In the genomic region with DNA sequence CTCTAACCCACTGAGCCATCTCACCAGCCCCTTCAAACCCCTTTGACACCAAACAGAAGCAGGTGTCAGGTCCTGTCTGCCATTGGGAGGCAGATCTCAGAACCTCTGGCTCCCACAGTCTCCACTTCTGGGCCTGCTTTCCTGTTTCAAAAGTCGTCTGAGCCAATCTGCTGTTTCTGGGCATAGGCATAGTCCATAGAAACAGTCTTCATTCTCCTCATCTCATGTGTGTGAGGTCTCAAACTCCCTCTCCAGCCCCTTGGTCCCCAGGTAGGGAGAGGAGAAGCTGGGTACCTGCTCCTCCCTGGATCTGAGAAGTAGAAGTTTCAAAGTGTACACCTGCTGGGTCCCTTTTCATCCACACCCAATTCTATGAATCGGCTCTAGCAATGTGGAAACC, we compare ENCODE assay signal across 9 mouse cellular contexts. TPM values are rescaled to one million over a fixed set of nuclear protein-coding genes. Genes with fewer than 3 reads are reported as not detected.
DNase-seq lines count a peak whose midpoint lies in the region; ATAC-seq and TF ChIP-seq lines count a peak whose summit lies in the region.
"Had no signal": no experiment of that assay in that cellular context is flagged by ENCODE, and none has a peak within 500 bp of the region (broad histone marks: within the 10 kb centered on the region; RNA-seq: fewer than 3 reads in every experiment).

No protein-coding gene starts in this region.

- no peaks in the 10 kb centered on the region for H3K4me1 ChIP-seq in cerebellum, adult 2 months (ENCODE audit: control insufficient read depth, insufficient read depth, low read length)
- H3K4me1 ChIP-seq in hindbrain, embryonic 12.5 days = peaks cover 23% of the 10 kb centered on the region
- H3K4me1 ChIP-seq in midbrain, postnatal 0 days (ENCODE audit: insufficient read depth, low read length) = peaks cover 3% of the 10 kb centered on the region; the same call in 1 of the 2 replicates

- H3K4me3 ChIP-seq in cerebellum, adult 2 months (replicated peaks; ENCODE audit: insufficient read depth, low read depth, low read length) = peak overlapping the region; percentile 89
- H3K4me3 ChIP-seq in layer of hippocampus, adult 2 months = peak overlapping the region; percentile 68
- H3K4me3 ChIP-seq in hindbrain, embryonic 12.5 days = peak overlapping the region; percentile 80
- peak overlapping the region; percentile 91 for H3K4me3 ChIP-seq in midbrain, postnatal 0 days (ENCODE audit: low read depth, low read length)

- H3K4me2 ChIP-seq in hindbrain, embryonic 12.5 days (replicated peaks) = peak overlapping the region; percentile 94
- H3K4me2 ChIP-seq in midbrain, postnatal 0 days (ENCODE audit: low read depth, low read length, poor library complexity, severe bottlenecking) = peak overlapping the region; percentile 77

- no peaks in the 10 kb centered on the region for H3K9me3 ChIP-seq in hindbrain, embryonic 12.5 days (replicated peaks)
- no peaks in the 10 kb centered on the region for H3K9me3 ChIP-seq in midbrain, postnatal 0 days (ENCODE audit: low read length)

- H3K9ac ChIP-seq in hindbrain, embryonic 12.5 days = peak overlapping the region; percentile 85
- peak overlapping the region; percentile 83 for H3K9ac ChIP-seq in midbrain, postnatal 0 days (replicated peaks; ENCODE audit: low read length, poor library complexity, severe bottlenecking)

- no peak for DNase-seq in cerebellum, adult 2 months
- DNase-seq in layer of hippocampus, adult 2 months (ENCODE audit: low spot score in 2 of 2) = no peak
- DNase-seq in layer of hippocampus, adult 9-11 months = no peak
- no peak for DNase-seq in midbrain, postnatal 0 days (ENCODE audit: low spot score)
- no peak for DNase-seq in spleen, postnatal 14 days (ENCODE audit: low spot score in 2 of 2)
- DNase-seq in cerebellum, adult 18-20 months = no peak
- DNase-seq: lung, postnatal 4 days had no signal

- WGBS in cerebellum, adult 2 months = 16% methylated on average over 2 of the region's 2 CpGs
- 31% methylated on average over 2 of the region's 2 CpGs for WGBS in hindbrain, embryonic 12.5 days
- 16% methylated on average over 2 of the region's 2 CpGs for WGBS in midbrain, postnatal 0 days

- TF ChIP-seq POLR2A in cerebellum, adult 2 months (IDR thresholded peaks at IDR 0.05; ENCODE audit: borderline replicate concordance, insufficient read depth, low read length) = no peak

- H3K27me3 ChIP-seq in cerebellum, adult 2 months (ENCODE audit: control insufficient read depth, insufficient read depth, low read length) = no peaks in the 10 kb centered on the region
- peaks cover 7% of the 10 kb centered on the region; the same call in 1 of the 2 replicates for H3K27me3 ChIP-seq in hindbrain, embryonic 12.5 days
- no peaks in the 10 kb centered on the region for H3K27me3 ChIP-seq in midbrain, postnatal 0 days (ENCODE audit: insufficient read depth, low read length)

- TF ChIP-seq CTCF in cerebellum, adult 2 months (IDR thresholded peaks at IDR 0.05; ENCODE audit: borderline replicate concordance, insufficient read depth, low read depth, low read length) = no peak
- TF ChIP-seq CTCF in layer of hippocampus, adult 2 months (conservative IDR thresholded peaks at IDR 0.05) = no peak
- TF ChIP-seq CTCF in midbrain, postnatal 0 days (IDR thresholded peaks at IDR 0.05) = no peak

- no peak for ATAC-seq in cerebellum, adult (ENCODE audit: insufficient number of reproducible peaks, low FRiP score, low TSS enrichment)
- no peak for ATAC-seq in hindbrain, embryonic 12.5 days (ENCODE audit: low FRiP score)
- no peak for ATAC-seq in midbrain, postnatal 0 days (ENCODE audit: low FRiP score)

- H3K27ac ChIP-seq in cerebellum, adult 2 months (ENCODE audit: insufficient read depth, low read length) = no peak overlapping the region
- peak overlapping the region; percentile 93 for H3K27ac ChIP-seq in layer of hippocampus, adult 2 months
- no peak overlapping the region for H3K27ac ChIP-seq in hindbrain, embryonic 12.5 days
- peak overlapping the region; percentile 84 for H3K27ac ChIP-seq in midbrain, postnatal 0 days (ENCODE audit: low read depth, low read length)

- no peaks in the 10 kb centered on the region for H3K36me3 ChIP-seq in hindbrain, embryonic 12.5 days
- peaks cover 9% of the 10 kb centered on the region for H3K36me3 ChIP-seq in midbrain, postnatal 0 days (ENCODE audit: insufficient read depth, low read length)

RNA-seq across cellular contexts. Expression of a gene that starts 1.3 kb away (rescaled TPM):
- 28.3 and 30.0 TPM in 2 replicates for polyA plus RNA-seq in cerebellum, adult 2 months (2012; rRNA removed)
- total RNA-seq in layer of hippocampus, adult 2 months (2021) = 100 to 1,000 TPM; 118 to 136 TPM
- polyA plus RNA-seq in hindbrain, embryonic 12.5 days (2016; fragmentation: Nextera tagmentation; extraction: Ambion mirVana) = 55.2 and 56.1 TPM in 2 replicates
- 111 and 156 TPM in 2 replicates for total RNA-seq in midbrain, postnatal 0 days (2014; rRNA removed)
- 230 TPM in 2 replicates for polyA plus RNA-seq in midbrain, postnatal 0 days (2015; fragmentation: Nextera tagmentation; extraction: Ambion mirVana)

RNA-seq across cellular contexts. Expression of a gene that starts 28.4 kb away (rescaled TPM):
- polyA plus RNA-seq in cerebellum, adult 2 months (2012; rRNA removed) = 0.40 TPM in 1 of 2 replicates, not detected in the other
- 1 to 10 TPM in 1 of 2 experiments, not detected in 1; 1.7 TPM for total RNA-seq in layer of hippocampus, adult 2 months (2021)
- polyA plus RNA-seq in hindbrain, embryonic 12.5 days (2016; fragmentation: Nextera tagmentation; extraction: Ambion mirVana) = not detected in 2 replicates
- not detected in 2 replicates for total RNA-seq in midbrain, postnatal 0 days (2014; rRNA removed)
- polyA plus RNA-seq in midbrain, postnatal 0 days (2015; fragmentation: Nextera tagmentation; extraction: Ambion mirVana) = not detected in 2 replicates

RNA-seq across cellular contexts. Expression of a gene that starts 33.6 kb away (rescaled TPM):
- polyA plus RNA-seq in cerebellum, adult 2 months (2012; rRNA removed) = 57.5 and 62.5 TPM in 2 replicates
- total RNA-seq in layer of hippocampus, adult 2 months (2021) = 100 to 1,000 TPM; 109 to 117 TPM
- polyA plus RNA-seq in hindbrain, embryonic 12.5 days (2016; fragmentation: Nextera tagmentation; extraction: Ambion mirVana) = 51.6 and 54.2 TPM in 2 replicates
- 112 TPM in 2 replicates for total RNA-seq in midbrain, postnatal 0 days (2014; rRNA removed)
- 69.3 and 74.6 TPM in 2 replicates for polyA plus RNA-seq in midbrain, postnatal 0 days (2015; fragmentation: Nextera tagmentation; extraction: Ambion mirVana)

Comparison
In these comparisons a context has a peak if more than half of its experiments do, and no peak if none do; other contexts are left out.
1. H3K27ac ChIP-seq: peak in layer of hippocampus, adult 2 months (single experiment) and midbrain, postnatal 0 days (single experiment); none in cerebellum, adult 2 months (single experiment) and hindbrain, embryonic 12.5 days (single experiment).
2. Peak in every context shown above with its lines, with median percentiles within 50 percentile points of each other: H3K4me3 ChIP-seq.